Mouse (Mus musculus): ENCODE data around the gene Pakap.

Pakap gene

GRCm38 (mm10) chr4:57575686-57576085, 7.7 kb downstream of the Pakap start:
- DNase-seq: no peak

GRCm38 (mm10) chr4:57576095-57576494, 8.1 kb downstream of the Pakap start:
- DNase-seq: no peak

- no peak for DNase-seq
These were observed 11.7 kb downstream of the Pakap start for GRCm38 (mm10) chr4:57579683-57580082.

- no peak for DNase-seq
These were observed 17.4 kb downstream of the Pakap start for GRCm38 (mm10) chr4:57585281-57585800.

GRCm38 (mm10) chr4:57586933-57587658, 19.1 kb downstream of the Pakap start:
- DNase-seq: no peak

GRCm38 (mm10) chr4:57588356-57588755, 20.4 kb downstream of the Pakap start:
- DNase-seq: no peak

GRCm38 (mm10) chr4:57592751-57593150, 24.8 kb downstream of the Pakap start:
- DNase-seq: no peak

GRCm38 (mm10) chr4:57599946-57600345, 32.0 kb downstream of the Pakap start:
- no peak for DNase-seq

GRCm38 (mm10) chr4:57600685-57601457, 32.9 kb downstream of the Pakap start:
- DNase-seq: no peak

GRCm38 (mm10) chr4:57601458-57601835, 33.5 kb downstream of the Pakap start:
- no peak for DNase-seq

GRCm38 (mm10) chr4:57601903-57602617, 34.1 kb downstream of the Pakap start:
- DNase-seq: peak; percentile 60 to 69

- DNase-seq: no peak
These were observed 38.3 kb downstream of the Pakap start for GRCm38 (mm10) chr4:57606258-57606657.

- DNase-seq: peak; percentile 88 to 95
These were observed 39.4 kb downstream of the Pakap start for GRCm38 (mm10) chr4:57607247-57607942.

- DNase-seq: no peak
These were observed 43.5 kb downstream of the Pakap start for GRCm38 (mm10) chr4:57611303-57612077.

- DNase-seq: no peak
These were observed 44.7 kb downstream of the Pakap start for GRCm38 (mm10) chr4:57612716-57613115.

GRCm38 (mm10) chr4:57614686-57615085, 46.7 kb downstream of the Pakap start:
- DNase-seq: no peak

GRCm38 (mm10) chr4:57618743-57619142, 50.8 kb downstream of the Pakap start:
- DNase-seq: no peak

GRCm38 (mm10) chr4:57622816-57623215, 54.8 kb downstream of the Pakap start:
- DNase-seq: no peak

GRCm38 (mm10) chr4:57624819-57625218, 56.8 kb downstream of the Pakap start:
- DNase-seq: no peak

- DNase-seq: no peak
These were observed 57.3 kb downstream of the Pakap start for GRCm38 (mm10) chr4:57625306-57625705.

GRCm38 (mm10) chr4:57625756-57626155, 57.8 kb downstream of the Pakap start:
- no peak for DNase-seq

- no peak for DNase-seq
These were observed 58.9 kb downstream of the Pakap start for GRCm38 (mm10) chr4:57626921-57627320.
